Mouse (Mus musculus): ENCODE data around the gene Vav3.
A peak's percentile ranks its signal among the peaks of the same experiment; 100 is the strongest.

Vav3 gene

DNA sequence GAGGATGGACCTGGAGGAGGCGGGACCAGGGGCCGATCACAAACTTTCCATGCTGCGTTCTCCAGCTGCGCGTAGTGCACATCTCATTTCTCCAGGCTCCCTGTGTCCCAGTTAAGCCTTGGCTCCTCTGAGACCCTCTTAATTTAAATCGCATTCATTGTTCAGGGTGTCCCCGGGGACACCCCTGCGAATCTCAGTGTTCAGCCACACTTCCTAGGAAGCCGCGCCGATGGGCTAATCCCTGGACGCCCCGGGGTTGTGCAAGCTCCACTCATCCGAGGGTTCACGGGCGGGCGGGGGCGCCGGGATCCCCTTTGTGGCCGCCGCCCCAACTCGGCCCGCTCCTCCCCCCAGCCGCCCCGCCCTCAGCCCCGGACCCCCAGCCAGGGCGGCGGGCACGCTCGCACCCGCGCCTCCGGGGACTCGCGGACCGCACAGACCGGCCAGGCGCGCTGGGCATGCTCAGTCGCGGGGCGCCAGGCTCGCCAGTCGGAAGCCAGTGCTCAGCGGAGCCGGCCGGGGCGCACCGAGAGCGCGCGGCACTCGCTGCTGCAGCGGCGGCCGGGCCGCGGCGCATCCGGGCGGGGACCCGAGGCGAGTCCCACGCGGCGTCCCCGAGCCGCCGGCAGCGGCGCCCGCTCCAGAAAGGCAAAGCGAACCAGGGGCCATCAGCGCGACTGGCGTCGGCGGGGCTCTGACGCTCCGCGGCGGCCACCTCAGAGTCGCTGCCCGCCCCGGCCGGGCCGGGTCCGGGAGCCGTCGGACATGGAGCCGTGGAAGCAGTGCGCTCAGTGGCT is at the start of gene Vav3:
Gene Vav3, plus strand, starts transcription at position 380 of the 797 bp plus-strand sequence.
- peak; percentile 57 for DNase-seq

DNA sequence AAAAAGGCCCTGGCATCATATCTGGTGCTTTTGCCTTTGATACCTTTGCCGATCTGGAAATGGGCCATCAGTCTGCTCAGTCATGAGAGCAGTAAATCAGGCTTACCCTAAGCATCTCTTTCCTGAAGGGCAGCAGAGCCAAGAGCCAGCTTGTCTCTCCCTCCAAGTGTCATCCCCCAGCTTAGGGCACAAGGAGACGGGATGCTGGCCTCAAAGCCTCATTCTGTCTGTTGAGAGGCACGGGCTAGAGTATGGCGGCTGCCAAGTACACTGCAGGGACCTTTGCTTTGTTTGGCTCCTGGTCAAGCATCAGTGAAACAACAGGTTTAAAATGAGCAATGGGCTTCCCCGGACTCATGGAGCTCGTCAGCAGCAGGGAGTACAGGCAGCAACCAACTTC is 41.6 kb upstream of the Vav3 start:
- DNase-seq, result no peak

DNA sequence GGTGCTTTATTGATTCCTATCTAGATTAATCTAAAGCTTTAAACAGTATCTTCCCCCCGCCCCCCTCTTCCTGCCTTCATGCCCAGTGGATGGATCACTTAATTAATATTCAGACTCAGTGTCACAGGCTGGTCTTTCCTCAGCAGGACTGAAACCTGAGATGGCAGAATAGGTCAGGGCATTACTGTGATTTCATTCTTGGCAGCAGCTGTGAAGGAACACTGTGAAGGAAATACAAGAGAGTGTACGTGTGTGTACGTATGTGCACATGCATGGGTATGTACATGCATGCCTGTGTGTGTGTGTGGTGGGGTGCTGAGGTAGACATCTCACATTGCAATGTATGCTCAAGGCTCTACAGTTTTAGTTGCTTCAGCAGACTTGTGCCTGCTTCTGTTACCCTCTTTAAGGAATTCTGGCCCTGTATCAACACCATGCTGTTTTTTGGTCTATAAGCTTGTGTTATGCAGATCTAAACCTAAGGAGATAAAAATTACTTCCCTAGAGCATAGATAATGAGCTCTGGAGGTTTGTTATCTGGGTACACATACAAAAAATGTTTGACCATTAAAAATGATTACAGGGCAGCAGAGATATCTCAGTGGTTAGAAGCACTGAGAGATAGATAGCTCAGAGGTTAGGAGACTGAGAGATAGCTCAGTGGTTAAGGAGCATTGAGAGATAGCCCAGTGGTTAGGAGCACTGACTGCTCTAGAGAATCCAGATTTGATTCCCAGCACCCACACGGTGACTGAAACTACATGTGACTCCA is 41.0 kb upstream of the Vav3 start:
- no peak for DNase-seq

DNA sequence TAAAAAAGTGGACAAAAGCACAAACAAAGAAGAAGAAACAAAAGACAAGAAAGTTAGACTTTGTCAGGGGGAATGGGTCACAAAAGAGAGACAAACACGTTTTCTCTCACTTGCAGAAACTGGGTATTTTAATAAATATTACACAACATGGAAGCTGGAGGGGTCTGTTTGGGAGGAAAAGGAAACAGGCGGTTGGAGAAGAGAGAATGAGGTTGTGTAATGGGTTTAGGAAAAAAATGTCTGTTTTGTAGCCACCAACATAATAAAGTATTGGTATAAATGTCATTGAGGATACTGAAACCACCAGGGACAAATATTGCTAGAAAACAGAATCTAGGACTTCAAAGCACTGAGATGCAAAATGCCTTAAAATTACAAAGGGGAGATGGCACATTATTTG is 38.4 kb upstream of the Vav3 start:
- DNase-seq, result no peak

DNA sequence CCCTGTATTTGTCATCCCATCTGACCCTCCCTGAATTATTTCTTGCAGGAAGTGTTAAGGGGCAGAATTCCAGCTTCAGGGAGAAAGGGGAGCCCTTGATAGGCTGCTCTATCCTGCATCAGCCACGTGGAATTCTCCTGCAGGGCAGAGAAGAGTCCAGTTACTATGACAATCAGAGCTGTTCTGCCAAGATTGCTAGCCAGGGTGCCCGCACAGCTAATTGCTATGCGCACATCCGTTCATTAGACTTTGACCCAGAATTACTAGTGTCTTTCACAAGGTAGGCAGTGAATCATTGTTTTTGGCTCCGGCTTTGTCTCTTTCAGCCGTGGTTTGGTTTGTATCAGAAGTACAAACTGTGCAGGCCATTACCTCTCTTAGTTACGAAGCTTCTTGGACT is 33.0 kb upstream of the Vav3 start:
- no peak for DNase-seq

DNA sequence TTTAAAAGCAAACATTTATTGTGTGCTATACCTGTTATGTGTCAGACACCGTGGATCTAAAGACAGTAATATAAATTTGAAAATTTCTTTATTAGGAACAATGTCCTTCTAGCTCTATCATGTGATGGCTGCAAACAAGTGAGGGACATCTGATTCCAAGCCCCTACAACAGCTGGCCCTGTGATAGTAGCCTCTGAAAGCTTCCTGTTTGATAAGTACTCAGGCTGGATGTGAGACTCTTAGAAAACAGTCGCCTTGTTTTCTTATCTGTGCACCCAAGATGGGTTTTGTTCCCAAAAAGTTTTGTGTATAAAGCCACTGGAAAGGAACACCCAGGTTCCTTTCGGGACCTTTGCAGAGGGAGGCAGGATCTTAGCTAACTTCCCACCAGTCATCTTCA is 32.0 kb upstream of the Vav3 start:
- no peak for DNase-seq

DNA sequence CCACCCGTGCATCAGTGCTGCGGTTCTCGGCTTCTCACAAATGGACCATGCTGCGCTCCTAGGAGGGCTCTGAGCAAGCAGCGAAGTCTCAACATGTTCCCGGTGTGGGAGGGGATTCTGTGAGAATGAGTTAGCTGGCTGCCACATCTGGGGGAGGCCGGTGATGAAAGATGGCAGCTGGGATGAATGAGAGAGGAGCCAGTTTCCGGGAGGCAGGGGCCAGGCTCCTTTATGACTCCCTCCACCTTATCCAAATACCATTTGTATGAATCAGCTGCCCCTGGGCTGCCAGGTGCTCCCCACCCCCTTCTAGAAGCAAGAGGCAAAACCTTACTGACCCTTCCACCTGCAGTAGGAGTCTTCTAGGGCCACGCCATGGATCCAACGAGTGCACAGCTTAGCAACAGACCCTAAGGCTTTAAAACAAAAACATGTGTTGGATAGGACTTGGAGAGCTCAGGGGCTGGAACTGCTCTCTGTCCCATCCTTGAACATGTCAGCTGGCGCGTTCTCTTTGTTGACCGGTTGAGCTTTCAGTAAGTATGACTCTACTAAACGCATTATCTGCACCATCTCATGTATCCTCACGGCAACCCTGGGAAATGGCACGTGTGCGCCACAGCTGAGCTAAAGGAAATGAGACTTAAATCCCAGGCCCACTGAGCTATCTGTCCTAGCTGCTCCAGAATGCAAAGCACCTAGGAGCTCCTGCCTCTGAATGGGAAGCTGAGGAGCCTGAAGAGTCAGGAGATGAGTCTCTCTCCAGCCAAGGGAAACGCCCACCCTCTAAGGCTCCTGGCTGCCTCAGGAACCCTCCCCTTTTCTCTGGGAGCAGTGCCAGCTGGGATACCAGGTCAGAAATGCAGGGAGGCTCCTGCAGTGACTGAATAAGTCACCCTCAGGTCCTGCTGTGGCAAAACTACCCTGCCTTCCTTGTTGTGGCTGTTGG is 30.9 kb upstream of the Vav3 start:
- no peak for DNase-seq

DNA sequence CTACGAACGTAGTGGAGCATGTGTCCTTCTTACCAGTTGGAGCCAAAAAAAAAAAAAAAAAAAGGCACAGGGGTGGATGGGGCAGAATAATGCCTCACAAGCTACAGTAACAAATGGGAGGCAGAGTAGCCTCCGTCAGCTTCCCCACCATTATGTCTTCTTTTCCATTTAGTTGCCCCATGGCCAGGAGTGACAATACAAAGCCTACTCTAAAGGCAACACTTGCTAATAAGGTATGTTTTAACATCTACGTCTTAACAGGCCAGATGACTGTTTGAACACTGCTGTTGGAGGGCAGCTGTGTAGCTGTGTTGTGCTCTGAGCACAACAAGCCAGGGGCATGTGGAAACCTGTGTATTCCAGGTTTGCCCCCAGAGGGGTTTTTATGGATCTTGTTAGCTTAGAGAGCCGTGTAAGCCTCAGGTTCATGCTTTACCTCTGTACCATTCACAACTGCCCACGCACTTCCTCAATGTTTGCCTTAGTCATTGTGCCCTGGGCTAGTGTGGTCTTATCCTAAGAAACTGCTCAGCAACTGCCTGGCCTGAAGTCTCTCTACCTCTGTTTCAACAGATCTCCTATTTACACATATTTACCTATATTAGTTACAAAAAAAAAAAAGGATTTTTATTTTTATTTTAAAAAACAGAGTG is 29.2 kb upstream of the Vav3 start:
- DNase-seq, result no peak

DNA sequence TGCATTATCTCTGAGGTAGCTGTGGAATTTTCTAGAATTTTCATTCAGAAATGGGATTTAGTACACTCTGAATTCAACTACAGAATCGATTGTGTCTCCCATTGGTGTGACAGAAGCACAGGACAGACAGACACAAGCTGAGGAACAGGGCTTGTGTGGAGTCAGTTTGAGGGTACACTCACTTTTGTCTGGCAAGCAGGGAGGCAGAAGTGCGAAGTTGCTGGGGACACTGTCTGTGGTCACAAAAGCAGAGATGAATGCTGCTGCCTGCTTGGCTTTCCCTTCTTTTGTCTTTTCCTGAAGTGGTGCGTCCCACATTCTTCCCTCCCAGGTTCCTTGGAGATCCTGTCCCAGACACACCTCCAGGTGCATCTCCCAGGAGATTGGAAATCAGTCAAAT is 28.6 kb upstream of the Vav3 start:
- no peak for DNase-seq

DNA sequence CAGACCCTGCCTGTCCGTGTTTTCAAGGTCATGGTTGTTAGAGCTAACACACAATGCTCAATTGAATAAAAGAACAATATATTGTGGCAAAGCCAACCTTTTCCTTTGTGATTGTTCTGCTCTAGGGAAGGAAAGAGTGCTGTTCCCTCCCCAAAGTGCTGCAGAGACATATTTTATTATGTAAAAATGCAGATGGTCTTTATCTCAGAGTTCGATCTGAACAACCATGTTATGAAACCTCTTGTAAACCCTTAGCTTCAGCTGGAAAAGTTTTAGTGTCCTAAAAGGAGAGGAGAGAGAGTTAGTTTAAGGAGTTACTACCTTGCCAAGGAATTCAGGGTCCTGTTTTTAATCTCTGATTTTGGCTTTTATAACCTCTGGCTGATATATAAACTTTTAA is 27.0 kb upstream of the Vav3 start:
- DNase-seq, result no peak

DNA sequence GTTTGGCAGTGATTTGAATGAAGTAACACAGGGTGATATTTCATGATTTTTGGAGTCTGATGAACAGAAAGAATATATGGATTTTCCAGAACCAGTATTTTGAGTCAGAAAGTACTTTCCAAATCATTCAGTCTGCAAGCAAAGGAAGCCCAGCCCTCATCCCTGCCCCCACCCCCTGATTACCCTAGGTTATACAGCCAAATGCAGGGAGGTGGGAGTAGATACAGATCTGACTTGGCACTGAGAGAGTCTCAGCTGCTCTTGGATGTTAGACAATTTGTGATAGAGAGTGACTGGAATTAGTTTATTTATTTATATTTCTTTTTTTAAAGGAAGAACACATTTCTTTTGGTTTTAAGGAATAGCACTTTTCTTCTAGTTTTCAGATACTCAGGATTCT is 18.2 kb upstream of the Vav3 start:
- DNase-seq, result no peak

DNA sequence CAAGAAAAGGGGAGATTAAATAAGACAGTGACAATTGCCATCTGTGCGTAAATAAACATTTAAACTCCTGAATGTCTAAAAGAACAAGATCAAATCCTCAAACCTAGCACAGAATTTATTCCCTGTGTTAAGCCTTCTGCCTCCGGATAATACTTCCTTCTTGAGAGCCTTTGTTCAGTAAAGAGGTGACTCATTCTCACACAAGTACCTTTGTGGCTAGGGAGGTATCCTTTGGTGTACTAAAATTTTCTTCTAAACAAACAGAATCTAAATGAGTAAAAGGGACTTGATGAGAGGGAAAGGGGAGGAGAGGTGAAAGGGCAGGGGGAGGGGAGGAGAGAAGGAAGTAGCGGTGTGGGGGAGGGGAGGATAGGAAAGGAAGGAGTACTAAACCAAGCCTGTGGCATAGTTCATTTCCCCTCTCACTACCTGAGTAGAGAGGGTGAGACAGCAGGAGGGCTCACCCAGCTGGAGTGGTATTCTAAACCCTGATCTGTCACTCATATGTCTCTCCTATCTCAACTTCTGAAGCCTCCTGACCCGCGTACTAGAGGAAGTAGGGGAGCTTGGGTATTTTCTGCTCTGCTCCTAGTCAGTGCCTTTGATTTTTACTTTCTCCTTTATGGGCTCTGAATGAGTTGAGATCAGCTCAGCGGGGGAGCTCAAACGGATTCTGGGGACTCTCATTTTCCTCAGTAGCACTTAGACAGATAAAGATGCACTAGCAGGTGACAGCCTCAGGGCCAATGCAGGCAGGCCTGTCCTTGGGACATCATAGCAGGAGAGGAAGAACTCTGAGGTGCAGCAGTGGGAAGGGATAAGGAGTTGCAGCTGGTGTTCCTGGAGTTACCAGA is 16.8 kb upstream of the Vav3 start:
- DNase-seq, result no peak

DNA sequence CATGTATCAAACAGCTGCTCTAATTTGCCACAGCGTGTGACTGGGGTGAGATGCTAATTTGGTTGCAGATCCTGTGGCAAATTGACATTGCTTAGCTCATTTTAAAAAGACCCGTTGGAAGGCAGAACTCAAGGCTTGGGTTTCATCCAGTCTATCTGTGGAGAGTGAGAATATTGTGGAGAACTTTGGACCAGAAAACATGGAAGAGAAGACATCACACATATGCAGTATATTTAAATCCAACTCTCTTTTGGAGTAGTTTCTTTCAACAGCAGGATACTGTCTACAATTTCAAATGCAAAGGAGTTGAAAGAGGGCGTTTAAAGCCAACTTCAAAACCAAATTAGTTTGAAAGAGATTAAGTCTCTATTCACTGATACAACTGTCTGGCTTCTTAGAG is 13.3 kb upstream of the Vav3 start:
- no peak for DNase-seq

DNA sequence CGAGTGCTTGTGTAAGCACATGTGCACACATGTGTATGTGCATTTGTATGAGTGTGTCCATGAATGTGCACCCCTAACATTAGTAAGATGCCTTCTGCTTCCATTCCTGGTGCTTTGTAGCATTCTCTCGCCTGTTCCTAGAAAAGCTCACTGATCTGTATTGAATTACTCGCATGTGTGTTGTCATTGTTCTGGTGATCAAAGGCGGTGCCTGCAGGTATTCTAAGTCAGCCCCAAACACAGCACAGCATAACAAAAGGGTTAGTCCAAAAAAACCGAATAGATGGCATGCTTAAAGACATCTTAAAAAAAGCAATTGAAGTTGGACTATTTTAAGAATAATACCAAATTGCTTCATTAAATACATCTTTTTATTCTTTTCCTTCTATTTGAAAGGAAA is 7.7 kb upstream of the Vav3 start:
- no peak for DNase-seq

DNA sequence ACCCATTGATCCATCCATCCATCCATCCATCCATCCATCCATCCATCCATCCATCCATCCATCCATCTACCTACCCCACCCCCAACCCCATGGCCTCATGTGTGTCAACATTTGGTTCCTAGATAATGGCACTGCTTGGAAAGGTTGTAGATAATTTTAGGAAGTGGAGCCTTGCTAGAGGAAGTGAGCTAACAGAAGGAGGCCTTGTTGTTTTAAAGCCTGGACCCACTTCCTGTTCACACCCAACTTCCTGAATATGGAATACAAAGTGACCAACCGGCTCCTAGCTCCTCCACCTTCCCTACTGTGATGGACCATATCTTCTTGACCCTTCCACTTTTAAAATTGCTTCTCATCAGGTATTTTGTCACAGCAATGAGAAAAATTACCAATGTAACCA is 5.0 kb upstream of the Vav3 start:
- DNase-seq, result no peak

DNA sequence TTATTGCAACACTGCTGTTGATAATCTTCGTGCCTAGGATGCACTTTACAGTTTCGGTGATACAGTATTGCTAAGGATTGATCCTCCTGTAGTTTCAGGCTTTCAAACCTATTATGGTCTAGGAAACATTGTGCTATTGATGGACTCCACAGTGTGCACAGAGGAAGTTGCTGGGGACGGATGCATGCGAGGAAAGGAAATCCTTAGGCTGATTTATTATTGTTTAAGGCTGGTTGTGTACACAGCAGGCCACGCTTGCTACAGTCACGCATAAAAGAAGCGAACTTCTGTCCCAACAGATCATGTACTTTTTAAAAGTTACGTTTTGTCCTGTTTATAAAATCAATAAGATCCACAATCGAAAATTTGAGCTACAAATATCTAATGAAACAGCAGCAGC is 1.2 kb upstream of the Vav3 start:
- no peak for DNase-seq

DNA sequence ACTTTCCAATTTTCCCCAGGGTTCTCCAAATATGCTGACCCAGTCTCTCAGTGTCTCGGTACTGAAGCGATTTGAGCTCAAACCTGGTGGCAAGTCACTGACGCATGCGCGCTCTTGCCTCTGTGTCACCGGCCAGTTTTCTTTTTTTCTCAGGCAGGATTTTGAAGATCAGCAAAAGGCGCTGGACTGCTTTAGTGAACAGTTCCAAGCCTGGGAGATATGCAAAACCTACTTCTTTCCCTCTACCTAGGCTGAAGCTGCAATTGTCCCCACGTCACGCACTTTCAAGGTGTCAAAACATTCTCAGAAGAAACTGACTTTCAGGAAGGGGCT is 546 bp upstream of the Vav3 start:
- peak; percentile 18 for DNase-seq

DNA sequence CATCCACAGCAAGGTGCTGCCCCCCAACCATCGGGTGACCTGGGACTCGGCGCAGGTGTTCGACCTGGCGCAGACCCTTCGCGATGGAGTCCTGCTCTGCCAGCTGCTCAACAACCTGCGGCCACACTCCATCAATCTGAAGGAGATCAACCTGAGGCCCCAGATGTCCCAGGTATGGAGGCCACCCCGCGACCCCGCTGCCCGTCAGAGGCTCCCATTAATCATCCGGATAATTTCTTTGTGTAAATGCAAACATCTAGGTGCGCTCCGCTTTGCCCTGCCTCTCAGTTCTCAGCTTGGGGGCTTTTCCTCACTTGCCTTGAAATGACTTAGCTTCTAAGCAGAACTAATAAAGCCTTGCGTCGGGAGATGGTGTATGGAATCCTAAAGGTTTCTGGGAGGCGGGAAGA is 623 bp downstream of the Vav3 start:
- no peak for DNase-seq

DNA sequence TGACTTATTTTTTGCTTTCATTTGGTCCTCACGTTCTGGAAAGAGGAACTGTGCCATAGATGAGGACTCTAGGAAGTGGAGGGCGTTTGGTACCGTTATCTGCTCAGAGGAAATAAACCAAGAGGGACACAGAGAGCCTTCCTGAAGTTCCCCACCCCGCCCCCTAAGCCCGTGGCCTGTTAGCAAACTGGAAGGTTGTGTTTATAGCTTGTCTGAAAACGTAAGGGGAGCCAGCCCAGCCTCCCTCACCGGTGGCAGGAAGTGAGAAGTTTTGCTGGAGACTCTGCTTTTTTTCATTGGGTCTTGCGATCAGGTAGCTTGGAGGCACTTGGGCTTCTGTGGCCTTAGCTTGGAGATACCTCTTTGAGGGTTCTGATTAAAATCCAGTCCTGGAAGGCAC is 1.2 kb downstream of the Vav3 start:
- DNase-seq, result no peak

DNA sequence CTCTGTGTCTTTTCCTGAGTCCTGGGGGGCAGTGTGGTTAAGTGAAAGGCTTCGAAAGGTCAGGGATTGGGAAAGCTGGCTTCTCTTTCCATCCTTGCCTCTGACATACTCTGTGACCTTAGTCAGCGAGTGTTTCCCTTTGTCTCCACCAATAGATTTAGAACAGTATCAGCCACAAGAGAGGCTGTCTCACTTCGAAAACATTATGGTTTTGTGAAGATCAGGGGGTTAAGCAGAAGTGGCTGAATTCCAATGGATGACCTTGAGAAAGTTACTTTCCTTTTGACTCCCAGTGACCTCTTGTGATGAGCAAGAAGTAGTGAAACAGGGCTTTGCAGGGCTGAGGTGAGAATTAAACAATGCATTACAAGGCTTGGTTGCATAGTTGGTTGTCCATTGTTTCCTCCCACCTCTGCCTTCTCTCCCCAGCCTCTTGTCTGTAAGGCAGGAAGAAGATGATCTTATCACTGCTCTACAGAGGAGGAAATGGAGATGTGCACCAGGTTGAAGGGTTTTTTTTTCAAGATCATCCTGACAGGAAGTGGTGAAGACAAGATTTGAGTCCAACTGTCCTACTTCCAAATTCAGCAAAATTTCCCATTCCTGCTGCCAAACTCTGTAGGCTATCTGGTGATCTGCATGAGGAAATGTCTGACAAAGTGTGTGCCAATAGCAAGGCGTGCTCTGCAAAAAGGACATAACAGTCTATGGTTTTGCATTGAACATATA is 11.7 kb downstream of the Vav3 start:
- no peak for DNase-seq

DNA sequence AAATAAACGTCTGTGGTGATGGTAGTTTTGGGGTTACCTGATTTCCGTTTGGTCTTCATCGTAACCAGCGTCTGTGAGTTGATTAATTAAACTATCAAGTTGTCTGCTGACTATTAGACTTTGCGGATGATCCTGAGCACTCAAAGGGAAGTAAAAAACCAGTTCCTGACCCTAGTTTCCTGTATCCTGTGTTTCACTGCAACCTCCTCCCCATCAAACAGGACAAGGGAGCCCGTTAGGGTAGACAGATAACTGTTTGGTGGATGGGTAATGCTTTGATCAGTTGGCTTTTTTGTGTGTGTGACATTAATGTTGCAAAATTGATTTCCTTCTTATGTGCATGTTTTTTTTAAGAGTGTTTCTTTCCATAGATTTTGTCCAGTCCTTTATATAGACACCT is 12.2 kb downstream of the Vav3 start:
- DNase-seq, result no peak
